In genomic region chr11:102762248-102762647, GRCm38 (mm10) we compare ENCODE assay signal across 8 mouse cellular contexts. TPM values are rescaled to one million over a fixed set of nuclear protein-coding genes. Genes with fewer than 3 reads are reported as not detected.
DNase-seq lines count a peak whose midpoint lies in the region; ATAC-seq and TF ChIP-seq lines count a peak whose summit lies in the region.
"Had no signal": no experiment of that assay in that cellular context is flagged by ENCODE, and none has a peak within 500 bp of the region (broad histone marks: within the 10 kb centered on the region; RNA-seq: fewer than 3 reads in every experiment).

No protein-coding gene starts in this region.

- H3K27me3 ChIP-seq in lung, embryonic 14.5 days (ENCODE audit: insufficient read depth, low read length): peaks cover 29% of the 10 kb centered on the region
- peaks cover 25% of the 10 kb centered on the region for H3K27me3 ChIP-seq in embryonic facial prominence, embryonic 15.5 days
- peaks cover 80% of the 10 kb centered on the region for H3K27me3 ChIP-seq in limb, embryonic 10.5 days (ENCODE audit: low read depth, poor library complexity, severe bottlenecking)
- H3K27me3 ChIP-seq in neural tube, embryonic 15.5 days (replicated peaks): no peaks in the 10 kb centered on the region

- 0 out of 2 replicates have a peak, but pooled peaks have one; percentile 6 for ATAC-seq in lung, embryonic 14.5 days (ENCODE audit: insufficient read depth)
- no peak for ATAC-seq in embryonic facial prominence, embryonic 15.5 days (ENCODE audit: insufficient number of reproducible peaks, low FRiP score, low TSS enrichment, low read depth)
- no peak; the same call in 1 of the 2 replicates for ATAC-seq in neural tube, embryonic 15.5 days (ENCODE audit: low FRiP score)
- ATAC-seq in monocyte, adult 5-6 weeks (replicated peaks; ENCODE audit: insufficient number of reproducible peaks, low FRiP score, low TSS enrichment, poor library complexity, severe bottlenecking): no peak

- H3K4me2 ChIP-seq in lung, embryonic 14.5 days: peak overlapping the region; percentile 100
- H3K4me2 ChIP-seq in embryonic facial prominence, embryonic 15.5 days (replicated peaks): peak overlapping the region; percentile 100
- H3K4me2 ChIP-seq in neural tube, embryonic 15.5 days: peak overlapping the region; percentile 86

- no peaks in the 10 kb centered on the region for H3K36me3 ChIP-seq in lung, embryonic 14.5 days (ENCODE audit: insufficient read depth)
- H3K36me3 ChIP-seq in embryonic facial prominence, embryonic 15.5 days: no peaks in the 10 kb centered on the region
- H3K36me3 ChIP-seq in limb, embryonic 10.5 days: no peaks in the 10 kb centered on the region
- H3K36me3 ChIP-seq in neural tube, embryonic 15.5 days: no peaks in the 10 kb centered on the region

- peak overlapping the region; percentile 52 for H3K4me3 ChIP-seq in lung, embryonic 14.5 days (ENCODE audit: low read depth, low read length)
- peak overlapping the region; percentile 53 for H3K4me3 ChIP-seq in embryonic facial prominence, embryonic 15.5 days (replicated peaks)
- peak overlapping the region; percentile 74 for H3K4me3 ChIP-seq in limb, embryonic 10.5 days
- peak overlapping the region; percentile 75 for H3K4me3 ChIP-seq in neural tube, embryonic 15.5 days (replicated peaks)

- H3K27ac ChIP-seq in lung, embryonic 14.5 days (ENCODE audit: low read depth): no peak overlapping the region
- no peak overlapping the region for H3K27ac ChIP-seq in embryonic facial prominence, embryonic 15.5 days (replicated peaks)
- peak overlapping the region; percentile 81 for H3K27ac ChIP-seq in limb, embryonic 10.5 days
- peak overlapping the region; percentile 75; the same call in 1 of the 2 replicates for H3K27ac ChIP-seq in neural tube, embryonic 15.5 days (replicated peaks)
- H3K27ac ChIP-seq: macrophage had no signal

- no peak for DNase-seq in lung, embryonic 14.5 days
- DNase-seq in lung, postnatal 14 days: no peak
- no peak for DNase-seq in limb, embryonic 10.5 days (ENCODE audit: low spot score)
- DNase-seq in spleen, postnatal 36 days (ENCODE audit: low spot score in 2 of 2): no peak

- WGBS in lung, embryonic 14.5 days: 12% methylated on average over 15 of the region's 15 CpGs
- 16% methylated on average over 15 of the region's 15 CpGs for WGBS in embryonic facial prominence, embryonic 15.5 days
- 5% methylated on average over 15 of the region's 15 CpGs for WGBS in limb, embryonic 10.5 days
- WGBS in neural tube, embryonic 15.5 days: 7% methylated on average over 15 of the region's 15 CpGs

- H3K9ac ChIP-seq in lung, embryonic 14.5 days: peak overlapping the region; percentile 56
- H3K9ac ChIP-seq in embryonic facial prominence, embryonic 15.5 days: peak overlapping the region; percentile 42; the same call in 1 of the 2 replicates
- H3K9ac ChIP-seq in neural tube, embryonic 15.5 days (replicated peaks): peak overlapping the region; percentile 87

- 0 out of 2 replicates have a peak, but pooled peaks cover 6% of the 10 kb centered on the region for H3K4me1 ChIP-seq in lung, embryonic 14.5 days (ENCODE audit: insufficient read depth)
- H3K4me1 ChIP-seq in embryonic facial prominence, embryonic 15.5 days: peaks cover 16% of the 10 kb centered on the region
- peaks cover 36% of the 10 kb centered on the region for H3K4me1 ChIP-seq in limb, embryonic 10.5 days
- peaks cover 40% of the 10 kb centered on the region for H3K4me1 ChIP-seq in neural tube, embryonic 15.5 days

- H3K9me3 ChIP-seq in lung, embryonic 14.5 days (ENCODE audit: low read depth, low read length): no peaks in the 10 kb centered on the region
- no peaks in the 10 kb centered on the region for H3K9me3 ChIP-seq in embryonic facial prominence, embryonic 15.5 days (replicated peaks)
- no peaks in the 10 kb centered on the region for H3K9me3 ChIP-seq in limb, embryonic 10.5 days (replicated peaks)
- H3K9me3 ChIP-seq in neural tube, embryonic 15.5 days (replicated peaks): no peaks in the 10 kb centered on the region

- no peak for TF ChIP-seq CTCF in lung, embryonic 14.5 days (IDR thresholded peaks at IDR 0.05; ENCODE audit: low read depth)

RNA-seq across cellular contexts. Expression of gene Adam11, which starts 1.0 kb away (rescaled TPM):
- polyA plus RNA-seq in lung, embryonic 14.5 days (2014; fragmentation: Nextera tagmentation; extraction: Ambion mirVana): 5.3 and 5.5 TPM in 2 replicates
- polyA plus RNA-seq in embryonic facial prominence, embryonic 15.5 days (2015; fragmentation: Nextera tagmentation; extraction: Ambion mirVana): 7.1 and 7.8 TPM in 2 replicates
- 14.2 and 25.1 TPM in 2 replicates for polyA plus RNA-seq in limb, embryonic 10.5 days (2016; fragmentation: Nextera tagmentation; extraction: Ambion mirVana)
- 28.3 and 34.0 TPM in 2 replicates for polyA plus RNA-seq in neural tube, embryonic 15.5 days (2015; fragmentation: Nextera tagmentation; extraction: Ambion mirVana)
- 2.1 TPM in 1 of 3 replicates, not detected in the others for total RNA-seq in monocyte, adult 5-6 weeks (2017)

RNA-seq across cellular contexts. Expression of gene Gjc1, which starts 57.3 kb away (rescaled TPM):
- polyA plus RNA-seq in lung, embryonic 14.5 days (2014; fragmentation: Nextera tagmentation; extraction: Ambion mirVana): 78.1 and 80.7 TPM in 2 replicates
- 58.3 and 60.5 TPM in 2 replicates for polyA plus RNA-seq in embryonic facial prominence, embryonic 15.5 days (2015; fragmentation: Nextera tagmentation; extraction: Ambion mirVana)
- 95.0 and 98.8 TPM in 2 replicates for polyA plus RNA-seq in limb, embryonic 10.5 days (2016; fragmentation: Nextera tagmentation; extraction: Ambion mirVana)
- polyA plus RNA-seq in neural tube, embryonic 15.5 days (2015; fragmentation: Nextera tagmentation; extraction: Ambion mirVana): 31.9 and 32.8 TPM in 2 replicates
- total RNA-seq in monocyte, adult 5-6 weeks (2017): not detected in 3 replicates
- polyA plus RNA-seq: macrophage had no signal

Comparison
In these comparisons a context has a peak if more than half of its experiments do, and no peak if none do; other contexts are left out.
1. H3K27ac ChIP-seq: peak in limb, embryonic 10.5 days (single experiment) and neural tube, embryonic 15.5 days (single experiment); none in lung, embryonic 14.5 days (single experiment) and embryonic facial prominence, embryonic 15.5 days (single experiment).
2. Peak in every context shown above with its lines, with median percentiles within 50 percentile points of each other: H3K4me2 ChIP-seq, H3K4me3 ChIP-seq and H3K9ac ChIP-seq.